Mouse (Mus musculus): ENCODE measurements at regions not wholly inside any gene's neighbourhood (a gene's known extent, or its start where the extent isn't known, plus 50 kb on each side); places are given as distances from the start of the nearest gene placed in this dataset.

DNA sequence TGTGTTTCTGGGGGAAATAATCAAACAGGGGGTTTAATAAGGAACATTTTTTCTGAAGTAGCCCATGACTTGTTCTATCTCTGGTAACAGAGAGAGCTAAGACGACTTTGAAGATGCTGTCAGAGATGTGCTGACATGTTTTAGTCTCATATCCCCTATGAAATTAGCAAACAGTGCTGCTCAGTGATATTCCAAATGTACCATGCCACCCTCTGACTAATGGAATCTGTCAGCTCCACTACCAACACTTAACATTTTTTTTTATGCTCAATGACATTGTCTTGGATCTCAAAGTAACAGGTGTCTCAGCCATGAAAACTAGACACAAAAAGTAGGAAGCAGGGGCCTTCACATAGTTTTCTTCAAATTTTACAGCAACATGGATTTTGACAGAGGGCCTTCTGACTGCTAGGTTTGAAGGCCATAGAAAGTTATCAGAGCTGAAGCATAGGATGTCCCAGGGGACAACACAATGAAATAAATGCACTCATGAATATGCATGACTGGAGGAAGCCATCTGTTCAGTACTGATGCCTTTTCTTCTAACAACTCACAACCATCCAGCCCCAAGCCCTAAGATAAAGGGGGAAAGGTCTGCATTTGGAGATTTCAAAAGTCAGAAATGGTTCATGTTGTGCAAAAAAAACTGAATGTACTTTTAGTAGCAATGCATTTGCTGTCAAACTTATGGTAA lies 225.7 kb upstream of the Lrrn1 start:
- TF ChIP-seq CTCF (IDR thresholded peaks at IDR 0.05; ENCODE audit: borderline replicate concordance, insufficient read depth, low read depth, low read length): no peak
- TF ChIP-seq POLR2A (IDR thresholded peaks at IDR 0.05; ENCODE audit: borderline replicate concordance, insufficient read depth, low read length): no peak
